Mouse (Mus musculus) kidney, adult 18-20 months (tissue): Measurements from ENCODE around the gene Actr2.
"Not testable (repeated sequence)": the region's sequence is repeated elsewhere in the genome, so short reads cannot be mapped to it uniquely, and the experiment has no call there.

Source experiments
- DNase-seq: peaks from one replicate; pipeline ENCODE4 v3.0.0; 2021

Actr2 gene

GRCm38 (mm10) chr11:20112741-20113480 is at the start of gene Actr2:
Gene Actr2, minus strand, starts transcription at chr11:20112913.
- DNase-seq = peak; percentile 98

- DNase-seq = no peak
Observed at GRCm38 (mm10) chr11:20158879-20159278, 46.2 kb upstream of the Actr2 start.

DNA sequence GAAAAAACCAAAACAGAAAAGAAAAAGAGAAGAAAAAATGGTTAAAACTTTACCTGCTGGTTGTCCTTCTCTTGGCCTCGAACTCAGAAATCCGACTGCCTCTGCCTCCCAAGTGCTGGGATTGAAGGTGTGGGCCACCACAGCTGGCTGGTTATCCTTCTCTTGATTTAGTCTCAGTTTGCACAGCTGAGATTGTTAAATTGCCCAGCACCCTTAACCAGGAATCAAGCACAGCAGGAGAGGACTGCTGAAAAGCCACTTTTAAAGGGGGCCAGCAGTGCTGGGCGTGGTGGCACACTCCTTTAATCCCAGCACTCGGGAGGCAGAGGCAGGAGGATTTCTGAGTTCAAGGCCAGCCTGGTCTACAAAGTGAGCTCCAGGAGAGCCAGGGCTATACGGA is 40.8 kb upstream of the Actr2 start:
- not testable (repeated sequence) for DNase-seq

DNA sequence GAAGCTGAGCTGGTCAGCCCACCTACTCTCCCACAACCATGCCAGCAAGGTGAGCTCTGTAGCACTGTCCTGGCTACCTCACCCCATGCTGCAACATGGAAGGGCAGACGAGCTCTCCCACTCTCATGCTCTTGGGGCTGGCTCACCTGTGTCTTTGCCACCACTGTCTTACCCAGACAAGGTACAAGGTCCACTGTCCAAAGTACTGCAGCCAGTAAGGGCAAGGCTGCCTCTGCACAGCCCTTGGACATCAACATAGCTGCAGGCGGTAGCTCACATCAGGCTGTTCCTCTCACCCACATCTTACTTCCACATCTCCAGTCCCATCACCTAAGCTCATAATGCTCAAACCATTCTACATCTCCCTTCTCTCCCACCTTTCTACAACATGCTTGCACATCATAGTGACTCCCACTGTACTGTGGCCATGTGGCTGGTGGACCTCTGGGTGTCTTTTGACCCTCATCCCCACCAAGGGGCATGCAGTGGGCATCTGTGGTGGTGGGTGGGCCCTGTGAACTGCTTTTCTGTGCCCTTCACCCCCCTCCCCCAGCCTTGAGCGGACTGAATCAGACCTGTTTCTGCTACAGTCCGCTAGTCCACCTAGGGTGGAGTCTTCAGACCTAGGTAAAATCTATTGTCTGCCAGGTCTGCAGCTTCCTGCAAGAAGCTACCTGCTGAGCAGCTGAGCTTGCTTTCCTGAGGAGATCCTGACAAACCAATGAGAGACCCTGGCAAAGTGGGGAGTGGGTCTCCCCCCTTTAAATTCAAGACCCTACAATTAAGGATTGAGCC is 39.6 kb upstream of the Actr2 start:
- no peak for DNase-seq

DNA sequence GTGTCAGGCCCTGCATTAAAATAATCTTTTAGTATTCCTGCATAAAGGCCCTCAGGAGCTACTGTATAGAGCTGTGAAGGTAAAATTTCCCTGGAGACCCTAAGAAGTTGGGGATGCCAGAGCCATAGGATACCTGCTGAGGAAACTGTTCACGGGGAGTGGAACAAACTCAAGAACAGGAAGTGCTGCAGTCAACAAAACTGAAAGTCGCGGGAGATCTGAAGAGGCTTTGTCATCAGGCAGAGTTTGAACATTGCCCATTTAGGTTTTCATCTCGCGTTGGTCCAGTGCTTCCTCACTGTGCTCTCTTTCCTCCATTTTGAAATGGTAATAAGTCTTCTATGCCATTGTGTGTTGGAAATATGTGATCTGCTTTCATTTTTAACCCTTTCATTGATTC is 38.6 kb upstream of the Actr2 start:
- no peak for DNase-seq

DNA sequence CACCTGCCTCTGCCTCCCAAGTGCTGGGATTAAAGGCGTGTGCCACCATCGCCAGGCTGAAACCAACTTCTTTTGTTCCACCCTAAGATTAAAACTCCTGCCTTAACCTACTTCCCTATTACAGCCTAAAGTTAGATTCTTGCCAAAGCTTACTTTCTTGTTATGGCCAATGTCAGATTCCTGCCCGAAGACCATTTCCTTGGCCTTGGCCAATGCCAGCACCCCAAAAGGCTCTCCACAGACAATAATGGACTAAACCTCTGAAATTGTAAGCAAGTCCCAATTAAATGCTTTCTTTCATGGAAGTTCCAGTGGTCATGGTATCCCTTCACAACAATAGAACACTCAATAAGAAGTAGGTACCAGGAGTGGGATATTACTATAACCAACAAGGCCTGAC is 37.2 kb upstream of the Actr2 start:
- DNase-seq = no peak

- no peak for DNase-seq
Observed at GRCm38 (mm10) chr11:20145383-20145782, 32.7 kb upstream of the Actr2 start.

- DNase-seq = peak; percentile 13
Observed at GRCm38 (mm10) chr11:20144536-20145263, 32.0 kb upstream of the Actr2 start.

- peak; percentile 19 for DNase-seq
Observed at GRCm38 (mm10) chr11:20143687-20144086, 31.0 kb upstream of the Actr2 start.

DNA sequence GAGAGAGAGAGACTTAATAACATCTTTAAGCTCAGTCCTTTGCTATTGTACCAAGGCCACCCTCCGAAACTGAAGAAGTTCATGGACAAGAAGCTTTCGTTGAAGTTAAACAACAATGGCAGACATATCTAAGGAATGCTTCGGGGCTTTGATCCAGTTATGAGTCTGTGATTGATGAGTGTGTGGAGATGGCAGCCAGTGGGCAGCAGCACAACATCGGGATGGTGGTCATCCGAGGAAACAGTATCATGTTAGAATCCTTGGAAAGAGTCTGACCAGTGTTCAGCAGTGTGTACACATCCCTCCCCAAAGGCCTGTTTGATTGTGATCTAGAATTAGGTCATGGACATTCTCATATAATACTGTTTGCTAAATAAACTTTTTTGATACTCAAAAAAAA is 29.8 kb upstream of the Actr2 start:
- no peak for DNase-seq

- no peak for DNase-seq
Observed at GRCm38 (mm10) chr11:20140286-20140685, 27.6 kb upstream of the Actr2 start.

DNA sequence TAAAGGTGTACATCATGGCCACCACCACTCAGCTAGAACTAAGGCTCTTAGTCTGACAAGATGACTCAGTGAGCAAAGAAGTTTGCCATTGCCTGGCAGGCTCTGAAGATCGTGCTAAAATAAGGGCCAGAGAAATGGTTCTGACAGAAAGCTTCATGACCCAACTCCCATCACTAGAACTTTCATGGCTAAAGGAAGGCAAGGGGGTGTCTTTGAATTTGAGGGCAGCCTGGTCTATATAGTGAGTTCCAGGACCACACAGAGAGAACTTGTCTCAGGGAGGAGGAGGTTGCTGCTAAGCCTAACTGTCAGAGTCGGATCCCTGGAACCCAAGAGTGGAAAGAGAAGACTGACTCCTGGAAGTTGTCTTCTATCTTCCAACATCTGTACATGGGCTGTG is 27.0 kb upstream of the Actr2 start:
- no peak for DNase-seq

DNA sequence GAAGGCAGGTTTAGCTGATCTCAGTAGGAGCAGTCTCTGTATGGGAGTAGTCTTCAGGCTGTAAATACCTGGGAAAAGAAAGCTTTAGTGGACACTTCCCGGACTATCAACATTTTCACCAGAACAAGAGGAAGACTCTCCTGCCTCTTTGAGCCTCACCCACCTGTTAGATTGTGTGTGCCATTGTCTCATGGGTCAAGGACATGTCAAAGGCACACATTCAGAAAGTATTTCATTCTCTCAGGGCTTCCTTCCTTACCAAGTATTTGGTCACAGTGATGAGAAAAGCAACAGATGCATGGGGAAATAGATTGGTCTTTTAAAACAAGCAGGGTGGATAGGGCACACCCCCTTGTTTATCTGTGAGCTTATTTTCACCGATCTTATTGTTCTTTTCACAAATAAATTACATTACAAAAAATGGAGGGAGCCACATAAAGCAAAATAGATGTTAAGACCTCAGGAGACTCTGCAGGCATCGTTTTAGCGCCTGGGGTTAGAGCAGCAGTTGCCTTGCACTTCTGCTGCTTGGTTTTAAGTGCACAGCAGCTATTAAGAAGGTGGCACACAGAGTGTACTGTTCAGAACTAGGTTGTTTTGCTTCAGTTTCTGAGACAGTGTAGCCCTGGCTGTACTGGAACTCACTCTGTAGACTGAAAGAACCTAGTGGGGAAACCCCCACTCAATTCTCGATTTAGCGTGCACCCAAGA is 25.9 kb upstream of the Actr2 start:
- DNase-seq = no peak

DNA sequence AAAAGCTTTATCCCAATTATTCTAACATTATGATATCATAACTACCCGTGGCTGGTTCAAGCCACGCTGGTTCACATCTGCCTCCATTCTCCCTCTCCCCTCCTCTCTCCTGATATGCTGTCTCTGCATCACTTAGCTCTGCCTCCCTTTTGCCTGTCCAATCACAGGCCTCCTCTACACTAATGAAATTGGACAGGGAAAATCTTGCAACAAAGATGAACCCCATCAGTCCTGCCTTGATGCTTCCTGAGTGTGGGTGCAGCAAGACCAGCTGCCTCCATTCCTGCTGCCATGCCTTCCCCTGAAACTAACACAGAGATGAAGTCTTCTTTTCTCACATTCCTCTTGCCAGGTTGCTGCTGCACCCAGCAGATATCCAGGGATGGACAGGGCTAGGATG is 25.2 kb upstream of the Actr2 start:
- DNase-seq = no peak

- DNase-seq = peak; percentile 25
Observed at GRCm38 (mm10) chr11:20136314-20136713, 23.6 kb upstream of the Actr2 start.

- DNase-seq = not testable (repeated sequence)
Observed at GRCm38 (mm10) chr11:20134869-20135268, 22.2 kb upstream of the Actr2 start.

DNA sequence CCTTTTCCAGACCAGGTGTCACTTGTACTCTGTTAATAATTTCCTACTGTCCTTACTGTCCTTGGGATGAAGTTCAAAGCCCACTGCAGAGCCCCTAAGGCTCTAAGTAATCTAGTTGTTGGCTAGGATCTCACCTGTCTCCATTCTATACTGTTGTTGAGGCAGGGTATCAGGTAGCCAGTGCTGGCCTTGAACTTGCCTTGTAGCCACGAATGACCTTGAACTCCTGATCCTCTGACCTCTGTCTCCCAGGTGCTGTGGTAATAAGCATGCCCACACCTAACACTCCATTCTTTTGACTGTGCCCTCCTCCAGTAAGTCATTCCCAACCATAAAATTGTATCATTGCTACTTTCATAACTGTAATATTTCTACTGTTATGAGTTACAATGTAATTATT is 21.0 kb upstream of the Actr2 start:
- no peak for DNase-seq

- peak; percentile 89 for DNase-seq
Observed at GRCm38 (mm10) chr11:20132955-20133562, 20.3 kb upstream of the Actr2 start.

DNA sequence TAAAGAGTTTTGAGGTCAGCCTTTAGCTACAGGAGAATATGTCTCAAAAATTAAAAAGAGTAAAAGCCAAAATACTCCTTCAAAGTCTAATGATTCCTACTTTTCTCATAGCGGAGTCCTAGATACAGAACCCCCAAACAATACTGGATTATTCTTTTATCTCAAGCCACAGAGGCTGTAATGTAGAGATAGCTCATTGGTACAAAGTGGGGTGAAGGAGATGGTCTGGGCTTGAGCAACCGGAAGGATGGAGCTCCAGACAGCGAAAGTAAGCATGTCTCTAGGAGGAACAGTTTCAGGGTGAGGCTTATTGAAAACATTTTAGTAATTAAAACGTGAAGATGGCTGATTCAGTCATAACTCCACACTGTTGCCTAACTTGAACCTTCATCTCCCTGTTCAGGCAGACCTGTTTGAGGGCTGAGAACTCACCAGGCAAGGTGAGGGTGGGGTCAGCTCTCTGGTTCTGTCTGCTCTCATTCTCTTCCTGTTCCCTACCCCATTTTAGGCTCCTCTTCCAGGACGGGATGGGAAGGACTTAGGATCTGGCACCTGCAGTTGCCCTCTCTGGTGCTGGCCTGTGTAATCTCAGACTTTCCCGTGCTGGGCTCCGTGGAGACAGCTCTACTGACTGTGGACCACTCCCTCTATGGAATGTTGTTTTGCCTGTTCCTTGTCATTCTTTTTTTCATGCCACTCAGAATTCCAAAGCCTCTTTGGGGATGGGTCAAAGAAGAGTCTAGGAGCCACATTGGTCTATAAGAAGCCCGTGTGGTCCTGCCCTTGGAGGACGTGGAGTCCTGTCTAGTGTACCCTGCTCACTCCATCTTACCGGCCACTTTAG is 14.2 kb upstream of the Actr2 start:
- DNase-seq = no peak

GRCm38 (mm10) chr11:20125423-20125822 is 12.7 kb upstream of the Actr2 start:
- DNase-seq = no peak

- no peak for DNase-seq
Observed at GRCm38 (mm10) chr11:20116701-20117100, 4.0 kb upstream of the Actr2 start.
